23 mouse cellular contexts compared by ENCODE assay signal in genomic region chr12:9278735-9279134, GRCm38 (mm10).
"Had no signal": no experiment of that assay in that cellular context is flagged by ENCODE, and none has a peak within 500 bp of the region (broad histone marks: within the 10 kb centered on the region; RNA-seq: fewer than 3 reads in every experiment).

No protein-coding gene starts in this region.

- H3K9me3 ChIP-seq: heart, embryonic 10.5 days; heart, embryonic 12.5 days; hindbrain, embryonic 13.5 days; hindbrain, embryonic 15.5 days; kidney, embryonic 15.5 days; limb, embryonic 15.5 days; liver, embryonic 12.5 days had no signal

- H3K4me1 ChIP-seq: heart, embryonic 10.5 days; heart, embryonic 12.5 days; hindbrain, embryonic 15.5 days; kidney, embryonic 15.5 days; liver, embryonic 12.5 days had no signal

- H3K27ac ChIP-seq: gastrocnemius, adult 2 months; heart, embryonic 10.5 days; hindbrain, embryonic 13.5 days; hindbrain, embryonic 15.5 days; hindbrain, postnatal 0 days; kidney, embryonic 15.5 days; kidney, postnatal 0 days; layer of hippocampus, adult 2 months; left cerebral cortex, adult 2 months; limb, embryonic 15.5 days; liver, embryonic 12.5 days; liver, embryonic 14.5 days had no signal

- DNase-seq: gastrocnemius, adult 2 months; gastrocnemius, postnatal 10 days; gastrocnemius, postnatal 25 days; heart, adult 18-20 months; heart, postnatal 10 days; kidney, adult 11 months; kidney, adult 2 months; kidney, adult 9 months; kidney, postnatal 14 days; kidney, postnatal 36 days had no signal

- H3K27me3 ChIP-seq: heart, embryonic 12.5 days; hindbrain, embryonic 13.5 days; hindbrain, embryonic 15.5 days; liver, embryonic 12.5 days had no signal

- H3K4me3 ChIP-seq: gastrocnemius, adult 2 months; heart, embryonic 10.5 days; heart, embryonic 12.5 days; hindbrain, embryonic 13.5 days; hindbrain, embryonic 15.5 days; kidney, embryonic 15.5 days; layer of hippocampus, adult 2 months; left cerebral cortex, adult 2 months; limb, embryonic 15.5 days; liver, embryonic 12.5 days had no signal

- H3K36me3 ChIP-seq: heart, embryonic 10.5 days; heart, embryonic 12.5 days; hindbrain, embryonic 13.5 days; hindbrain, embryonic 15.5 days; kidney, embryonic 15.5 days; limb, embryonic 15.5 days; liver, embryonic 12.5 days had no signal

- H3K4me2 ChIP-seq: heart, embryonic 12.5 days; hindbrain, embryonic 13.5 days; hindbrain, embryonic 15.5 days; kidney, embryonic 15.5 days; limb, embryonic 15.5 days; liver, embryonic 12.5 days had no signal

- H3K9ac ChIP-seq: heart, embryonic 12.5 days; hindbrain, embryonic 13.5 days; hindbrain, embryonic 15.5 days; kidney, embryonic 15.5 days; limb, embryonic 15.5 days; liver, embryonic 12.5 days; liver, embryonic 14.5 days had no signal

- ATAC-seq: hindbrain, postnatal 0 days; intestine, embryonic 16.5 days; liver, embryonic 12.5 days had no signal
